Comparison of ENCODE assay signal across 13 mouse cellular contexts in the genomic region with DNA sequence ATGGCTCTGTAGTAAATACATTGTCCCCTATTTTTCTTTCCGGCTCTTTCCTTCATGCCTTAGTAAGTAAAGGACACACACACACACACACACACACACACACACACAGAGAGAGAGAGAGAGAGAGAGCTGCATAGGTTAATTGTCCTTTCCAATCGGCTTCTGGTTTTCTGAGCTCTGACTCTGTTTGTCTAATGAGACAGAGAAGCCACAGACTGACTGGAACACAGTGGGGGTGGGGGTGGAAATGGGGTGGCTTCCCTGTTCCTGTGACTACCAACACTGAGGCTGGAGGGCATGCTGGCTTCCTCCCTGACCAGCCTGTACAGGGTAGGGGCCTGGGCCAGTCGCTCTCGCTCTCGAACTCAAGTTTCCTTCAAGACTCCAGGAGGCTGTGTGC. TPM values are rescaled to one million over a fixed set of nuclear protein-coding genes. Genes with fewer than 3 reads are reported as not detected.
DNase-seq lines count a peak whose midpoint lies in the region; ATAC-seq and TF ChIP-seq lines count a peak whose summit lies in the region.
"Had no signal": no experiment of that assay in that cellular context is flagged by ENCODE, and none has a peak within 500 bp of the region (broad histone marks: within the 10 kb centered on the region; RNA-seq: fewer than 3 reads in every experiment).

No protein-coding gene starts in this region.

- H3K9me3 ChIP-seq in kidney, embryonic 16.5 days (ENCODE audit: low read length): no peaks in the 10 kb centered on the region

- no peak overlapping the region for H3K4me2 ChIP-seq in kidney, embryonic 16.5 days (replicated peaks; ENCODE audit: low read depth, low read length)

- DNase-seq in gastrocnemius, adult 2 months: peak; percentile 14
- DNase-seq in gastrocnemius, postnatal 10 days: no peak
- no peak for DNase-seq in kidney, postnatal 10 days
- DNase-seq in Muller cell, postnatal 12 days (ENCODE audit: inconsistent ontology term): peak; percentile 81
- DNase-seq in embryo, embryonic 11 days: no peak
- no peak for DNase-seq in layer of hippocampus, adult 18-20 months (ENCODE audit: low spot score in 2 of 2)
- DNase-seq: adrenal gland, adult 2 months; cerebellum, adult 8-10 months; liver, postnatal 0 days; thymus, adult 18-20 months had no signal

- no peak overlapping the region for H3K4me3 ChIP-seq in gastrocnemius, adult 2 months
- no peak overlapping the region for H3K4me3 ChIP-seq in kidney, embryonic 16.5 days (ENCODE audit: low read length)
- H3K4me3 ChIP-seq in embryonic fibroblast, embryonic 13.5 days (ENCODE audit: insufficient read depth, low read length): no peak overlapping the region

- no peak overlapping the region for H3K9ac ChIP-seq in kidney, embryonic 16.5 days (replicated peaks; ENCODE audit: low read length)
- H3K9ac ChIP-seq: liver, postnatal 0 days had no signal

- no peak overlapping the region for H3K27ac ChIP-seq in gastrocnemius, adult 2 months
- H3K27ac ChIP-seq in kidney, embryonic 16.5 days (ENCODE audit: low read length): peak overlapping the region; percentile 96; the same call in 1 of the 2 replicates
- peak overlapping the region; percentile 96 for H3K27ac ChIP-seq in embryonic fibroblast, embryonic 13.5 days (ENCODE audit: insufficient read depth, low read length)

- ATAC-seq in kidney, embryonic 16.5 days (ENCODE audit: low FRiP score, low TSS enrichment): no peak
- ATAC-seq: inflammation-experienced regulatory T-cells, adult 6 months; liver, postnatal 0 days had no signal

- WGBS in kidney, embryonic 16.5 days: 77% methylated on average over 5 of the region's 5 CpGs

- H3K36me3 ChIP-seq in kidney, embryonic 16.5 days (ENCODE audit: insufficient read depth, low read length): no peaks in the 10 kb centered on the region

- intact Hi-C loops in gastrocnemius, adult 2 months (cut with DNase I): loop anchor here (5.0 kb wide), 2 partner anchors 54 to 114 kb away; no protein-coding TSS in a partner anchor

- H3K27me3 ChIP-seq in kidney, embryonic 16.5 days (ENCODE audit: insufficient read depth, low read length): no peaks in the 10 kb centered on the region

- TF ChIP-seq CTCF in gastrocnemius, adult 2 months (IDR thresholded peaks at IDR 0.05): no peak
- TF ChIP-seq CTCF in embryonic fibroblast, embryonic 13.5 days (IDR thresholded peaks at IDR 0.05; ENCODE audit: borderline replicate concordance, insufficient read depth, low read length): no peak

- no peak; the same call in 1 of the 2 replicates for TF ChIP-seq POLR2A in embryonic fibroblast, embryonic 13.5 days (IDR thresholded peaks at IDR 0.05; ENCODE audit: low read depth, low read length)

- peaks cover 77% of the 10 kb centered on the region for H3K4me1 ChIP-seq in kidney, embryonic 16.5 days (ENCODE audit: insufficient read depth, low read length)
- H3K4me1 ChIP-seq in embryonic fibroblast, embryonic 13.5 days (ENCODE audit: control insufficient read depth, insufficient read depth, low read length): peaks cover 30% of the 10 kb centered on the region

RNA-seq across cellular contexts. Expression of gene Cstad, which starts 8.9 kb away (rescaled TPM):
- 1 to 10 TPM in 1 of 2 experiments, under 1 TPM in 1; 0.47 to 1.8 TPM for total RNA-seq in gastrocnemius, adult 2 months (2021)
- 1 to 10 TPM; 5.3 to 5.9 TPM for total RNA-seq in gastrocnemius, postnatal 10 days (2021)
- 1.5 and 2.5 TPM in 2 replicates for polyA plus RNA-seq in kidney, embryonic 16.5 days (2015; fragmentation: Nextera tagmentation; extraction: Ambion mirVana)
- 2.8 and 3.4 TPM in 2 replicates for polyA plus RNA-seq in embryonic fibroblast, embryonic 13.5 days (2011; ENCODE audit: insufficient read length, low read depth, missing spikeins)
- 1 to 10 TPM; 4.5 to 5.3 TPM for total RNA-seq in layer of hippocampus, adult 18-20 months (2021)

Comparison
In these comparisons a context has a peak if more than half of its experiments do, and no peak if none do; other contexts are left out.
1. DNase-seq: peak in gastrocnemius, adult 2 months (single experiment) and Muller cell, postnatal 12 days (single experiment); none in gastrocnemius, postnatal 10 days (single experiment), kidney, postnatal 10 days (single experiment), embryo, embryonic 11 days (single experiment) and layer of hippocampus, adult 18-20 months (0 of 2).